Mouse (Mus musculus): ENCODE data around the gene Gm266.

DNA sequence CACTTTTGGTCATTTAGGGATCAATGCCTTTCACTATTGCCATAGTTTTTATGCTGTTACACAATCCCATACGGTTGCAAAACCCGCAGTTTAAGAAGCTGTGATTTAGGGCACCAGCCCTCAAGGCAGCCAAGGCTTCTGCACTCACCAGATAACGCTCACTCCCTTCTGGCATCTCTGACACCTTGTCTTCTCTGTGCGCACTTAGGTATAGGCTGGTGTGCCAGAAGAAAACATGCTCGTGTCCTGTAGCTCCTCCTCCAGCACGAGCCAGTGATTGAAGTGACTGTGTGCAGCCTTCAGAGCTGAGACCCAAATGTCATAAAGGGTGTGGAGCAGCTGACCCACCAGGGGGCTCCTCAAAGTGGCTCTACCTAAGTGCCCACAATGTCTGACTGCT is 49.7 kb upstream of the Gm266 start:
- TF ChIP-seq CTCF (IDR thresholded peaks at IDR 0.05; ENCODE audit: control insufficient read depth, insufficient read depth, insufficient replicate concordance, low read depth, low read length) = no peak
- TF ChIP-seq POLR2A (IDR thresholded peaks at IDR 0.05; ENCODE audit: control insufficient read depth, low read depth, low read length) = no peak

All from testis, adult 2 months (tissue).